Mouse (Mus musculus): ENCODE measurements around the gene Ptn. TPM values are rescaled to one million over a fixed set of nuclear protein-coding genes. Genes with fewer than 3 reads are reported as not detected.

Ptn gene
- total and polyA plus RNA-seq, 3 experiments = not detected

DNA sequence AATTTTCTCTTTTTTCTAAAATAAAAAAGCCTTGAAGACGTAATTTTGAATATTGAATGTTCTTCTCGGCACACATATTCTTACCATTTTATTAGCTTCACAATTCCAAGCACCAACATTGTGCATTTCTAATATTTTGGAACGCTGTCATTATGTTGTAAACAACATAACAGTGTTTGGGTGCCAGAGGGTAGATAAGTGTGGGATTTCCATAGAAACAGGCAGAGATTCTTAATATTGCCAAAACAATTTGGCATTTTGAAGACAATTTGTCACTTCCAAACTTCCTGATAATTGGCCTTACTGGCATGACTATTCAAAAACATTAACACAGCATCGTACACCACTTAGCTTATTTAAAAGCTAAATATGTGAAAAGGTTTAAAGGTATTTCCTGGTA is 119.1 kb downstream of the Ptn start:
- TF ChIP-seq POLR2AphosphoS2 (IDR thresholded peaks at IDR 0.05; ENCODE audit: low read length) (no peak), MYB (IDR thresholded peaks at IDR 0.05; ENCODE audit: low read depth, low read length) (no peak), ETS1 (IDR thresholded peaks at IDR 0.05; ENCODE audit: low read depth, low read length) (no peak), MXI1 (IDR thresholded peaks at IDR 0.05; ENCODE audit: low read depth, low read length) (no peak), MAFK (IDR thresholded peaks at IDR 0.05; ENCODE audit: borderline replicate concordance, low read depth, low read length) (no peak), ELF1 (IDR thresholded peaks at IDR 0.05; ENCODE audit: low read depth, low read length) (no peak), CHD1 (IDR thresholded peaks at IDR 0.05; ENCODE audit: low read depth, low read length) (no peak), TCF12 (IDR thresholded peaks at IDR 0.05; ENCODE audit: low read depth, low read length) (no peak), NRF1 (IDR thresholded peaks at IDR 0.05; ENCODE audit: insufficient read depth, low read depth, low read length, poor library complexity, severe bottlenecking) (no peak), MEF2A (IDR thresholded peaks at IDR 0.05; ENCODE audit: extremely low read depth, insufficient replicate concordance, low read depth, low read length, poor library complexity, severe bottlenecking) (no peak)
- Histone ChIP-seq H3K27ac (ENCODE audit: control insufficient read depth, low read depth, low read length) (no peak overlapping the region), H3K79me2 (ENCODE audit: control insufficient read depth, insufficient read depth, low read length, poor library complexity) (no peaks in the 10 kb centered on the region), H3K27me3 (ENCODE audit: control insufficient read depth in 1 of 2, insufficient read depth in 2 of 2, low read length in 2 of 2) (no peaks in the 10 kb centered on the region), H3K9me3 (replicated peaks; ENCODE audit: insufficient read depth, low read length) (no peaks in the 10 kb centered on the region), H3K4me3 (ENCODE audit: control insufficient read depth in 1 of 2, insufficient read depth in 1 of 2, low read depth in 2 of 2, low read length in 2 of 2) (no peak overlapping the region), H3K9ac (ENCODE audit: control insufficient read depth, low read depth, low read length, poor library complexity, severe bottlenecking) (no peak overlapping the region), H3K36me3 (ENCODE audit: control insufficient read depth in 1 of 2, insufficient read depth in 2 of 2, low read length in 2 of 2) (no peaks in the 10 kb centered on the region), H3K4me1 (ENCODE audit: control insufficient read depth in 1 of 2, insufficient read depth in 2 of 2, low read length in 2 of 2) (no peaks in the 10 kb centered on the region)
- no peak for DNase-seq (ENCODE audit: low read depth, low spot score)

- no peaks in the 10 kb centered on the region for H3K79me2 ChIP-seq (ENCODE audit: control insufficient read depth, insufficient read depth, low read length, poor library complexity)
- no peak overlapping the region for H3K27ac ChIP-seq (ENCODE audit: control insufficient read depth, low read depth, low read length)
- H3K36me3 ChIP-seq (ENCODE audit: control insufficient read depth in 1 of 2, insufficient read depth in 2 of 2, low read length in 2 of 2) = no peaks in the 10 kb centered on the region
- H3K4me3 ChIP-seq (ENCODE audit: control insufficient read depth in 1 of 2, insufficient read depth in 1 of 2, low read depth in 2 of 2, low read length in 2 of 2) = no peak overlapping the region
- TF ChIP-seq USF1 (IDR thresholded peaks at IDR 0.05; ENCODE audit: low read depth, low read length) = no peak
- TF ChIP-seq TAL1 (IDR thresholded peaks at IDR 0.05; ENCODE audit: low read length) = no peak
- no peak for DNase-seq (ENCODE audit: low read depth, low spot score)
- H3K27me3 ChIP-seq (ENCODE audit: control insufficient read depth in 1 of 2, insufficient read depth in 2 of 2, low read length in 2 of 2) = no peaks in the 10 kb centered on the region
- no peaks in the 10 kb centered on the region for H3K9me3 ChIP-seq (replicated peaks; ENCODE audit: insufficient read depth, low read length)
- H3K4me1 ChIP-seq (ENCODE audit: control insufficient read depth in 1 of 2, insufficient read depth in 2 of 2, low read length in 2 of 2) = no peaks in the 10 kb centered on the region
- H3K9ac ChIP-seq (ENCODE audit: control insufficient read depth, low read depth, low read length, poor library complexity, severe bottlenecking) = no peak overlapping the region
These were observed 133.0 kb downstream of the Ptn start for GRCm38 (mm10) chr6:36676710-36677691.

Data from MEL (cell line).